Mouse (Mus musculus) myocyte (in vitro differentiated cells): ENCODE data around the gene Kcnip1.

Source experiments
- POLR2A ChIP-seq: IDR thresholded peaks from one replicate; pipeline ENCODE4 v1.6.1; 2011; ENCODE audit warnings: low read depth, mild to moderate bottlenecking, control low read depth, moderate library complexity; ENCODE audit not compliant: insufficient read length
- TCF12 ChIP-seq: IDR thresholded peaks from one replicate; pipeline ENCODE4 v1.6.1; 2011; ENCODE audit warnings: mild to moderate bottlenecking, control low read depth; ENCODE audit not compliant: poor library complexity, insufficient read depth, severe bottlenecking

- no peak for TF ChIP-seq TCF12
- no peak for TF ChIP-seq POLR2A
Observed at GRCm38 (mm10) chr11:33766976-33767938, 225.7 kb downstream of the Kcnip1 start.
